Mouse (Mus musculus): ENCODE results near the gene Imp4. TPM values are rescaled to one million over a fixed set of nuclear protein-coding genes. Genes with fewer than 3 reads are reported as not detected.
"Not testable (repeated sequence)": the region's sequence is repeated elsewhere in the genome, so short reads cannot be mapped to it uniquely, and the experiment has no call there.

Gene Imp4
- polyA plus RNA-seq, 1 experiment from 2014 or later, result 66.7 TPM

GRCm38 (mm10) chr1:34435371-34436120 lies 4.1 kb upstream of the Imp4 start:
- Histone ChIP-seq H3K27me3 (no peaks in the 10 kb centered on the region), H3K4me2 (peak overlapping the region; percentile 72), H3K36me3 (ENCODE audit: poor library complexity, severe bottlenecking) (peaks cover 21% of the 10 kb centered on the region), H3K9ac (peak overlapping the region; percentile 72), H3K4me3 (peak overlapping the region; percentile 63), H3K9me3 (replicated peaks) (peaks cover 17% of the 10 kb centered on the region), H3K4me1 (peaks cover 30% of the 10 kb centered on the region), H3K27ac (peak overlapping the region; percentile 87)
- ATAC-seq, result no peak
- 34% methylated on average over 8 of the region's 8 CpGs for WGBS

GRCm38 (mm10) chr1:34436374-34436773 lies 3.3 kb upstream of the Imp4 start:
- peaks cover 37% of the 10 kb centered on the region for H3K4me1 ChIP-seq
- WGBS, result 82% methylated on average over 3 of the region's 3 CpGs
- no peak overlapping the region for H3K27ac ChIP-seq
- H3K27me3 ChIP-seq, result no peaks in the 10 kb centered on the region
- no peak overlapping the region for H3K9ac ChIP-seq
- H3K9me3 ChIP-seq (replicated peaks), result peaks cover 9% of the 10 kb centered on the region
- no peak overlapping the region for H3K4me2 ChIP-seq
- H3K4me3 ChIP-seq, result no peak overlapping the region
- H3K36me3 ChIP-seq (ENCODE audit: poor library complexity, severe bottlenecking), result peaks cover 13% of the 10 kb centered on the region
- ATAC-seq, result no peak

- Histone ChIP-seq H3K4me1 (peaks cover 38% of the 10 kb centered on the region), H3K36me3 (ENCODE audit: poor library complexity, severe bottlenecking) (peaks cover 16% of the 10 kb centered on the region)
- not testable (repeated sequence) for H3K27me3 ChIP-seq; H3K9me3 ChIP-seq (replicated peaks); H3K4me2 ChIP-seq; H3K9ac ChIP-seq; ATAC-seq; H3K4me3 ChIP-seq; H3K27ac ChIP-seq
- WGBS, result 99% methylated on average over 8 of the region's 8 CpGs
Measured at GRCm38 (mm10) chr1:34437366-34437765, 2.3 kb upstream of the Imp4 start.

GRCm38 (mm10) chr1:34438381-34439051 lies 1.1 kb upstream of the Imp4 start:
- H3K9me3 ChIP-seq (replicated peaks), result no peaks in the 10 kb centered on the region
- H3K4me3 ChIP-seq, result peak overlapping the region; percentile 63
- H3K9ac ChIP-seq, result peak overlapping the region; percentile 65
- H3K4me2 ChIP-seq, result peak overlapping the region; percentile 72
- 41% methylated on average over 17 of the region's 20 CpGs for WGBS
- H3K4me1 ChIP-seq, result peaks cover 32% of the 10 kb centered on the region
- peaks cover 25% of the 10 kb centered on the region for H3K36me3 ChIP-seq (ENCODE audit: poor library complexity, severe bottlenecking)
- H3K27me3 ChIP-seq, result no peaks in the 10 kb centered on the region
- no peak for ATAC-seq
- no peak overlapping the region for H3K27ac ChIP-seq

GRCm38 (mm10) chr1:34439961-34440630 lies 445 bp downstream of the Imp4 start:
- Histone ChIP-seq H3K36me3 (ENCODE audit: poor library complexity, severe bottlenecking) (peaks cover 41% of the 10 kb centered on the region), H3K9ac (peak overlapping the region; percentile 69), H3K4me1 (peaks cover 24% of the 10 kb centered on the region), H3K27ac (peak overlapping the region; percentile 61; the same call in 1 of the 2 replicates), H3K4me2 (peak overlapping the region; percentile 76), H3K9me3 (replicated peaks) (no peaks in the 10 kb centered on the region), H3K27me3 (no peaks in the 10 kb centered on the region), H3K4me3 (peak overlapping the region; percentile 63)
- WGBS, result 10% methylated on average over 31 of the region's 31 CpGs
- peak; percentile 50 for ATAC-seq

GRCm38 (mm10) chr1:34443124-34443523 lies 3.5 kb downstream of the Imp4 start:
- Histone ChIP-seq H3K27me3 (no peaks in the 10 kb centered on the region), H3K36me3 (ENCODE audit: poor library complexity, severe bottlenecking) (peaks cover 56% of the 10 kb centered on the region), H3K4me2 (no peak overlapping the region), H3K4me3 (no peak overlapping the region), H3K27ac (no peak overlapping the region), H3K9me3 (replicated peaks) (no peaks in the 10 kb centered on the region), H3K9ac (no peak overlapping the region), H3K4me1 (peaks cover 21% of the 10 kb centered on the region)
- ATAC-seq, result no peak
- WGBS, result 93% methylated on average over 6 of the region's 6 CpGs

GRCm38 (mm10) chr1:34458431-34458830 lies 18.8 kb downstream of the Imp4 start:
- no peak overlapping the region for H3K4me2 ChIP-seq
- no peak for ATAC-seq
- H3K9me3 ChIP-seq (replicated peaks), result no peaks in the 10 kb centered on the region
- peaks cover 4% of the 10 kb centered on the region for H3K4me1 ChIP-seq
- H3K27me3 ChIP-seq, result peaks cover 46% of the 10 kb centered on the region
- no peak overlapping the region for H3K9ac ChIP-seq
- H3K27ac ChIP-seq, result no peak overlapping the region
- H3K36me3 ChIP-seq (ENCODE audit: poor library complexity, severe bottlenecking), result no peaks in the 10 kb centered on the region
- 26% methylated on average over 8 of the region's 8 CpGs for WGBS
- H3K4me3 ChIP-seq, result no peak overlapping the region

- no peak within 1 kb of the TSS for H3K27ac ChIP-seq
- H3K9ac ChIP-seq, result peak within 1 kb of the TSS; percentile 66
- peaks cover 4% of the 10 kb centered on the region for H3K4me1 ChIP-seq
- under 1% methylated on average over 47 of the region's 48 CpGs for WGBS
- peaks cover 46% of the 10 kb centered on the region for H3K27me3 ChIP-seq
- no peaks in the 10 kb centered on the region for H3K36me3 ChIP-seq (ENCODE audit: poor library complexity, severe bottlenecking)
- H3K4me3 ChIP-seq, result peak within 1 kb of the TSS; percentile 59
- no peaks in the 10 kb centered on the region for H3K9me3 ChIP-seq (replicated peaks)
- ATAC-seq, result peak; percentile 96
- peak within 1 kb of the TSS; percentile 93 for H3K4me2 ChIP-seq
Measured at GRCm38 (mm10) chr1:34459284-34460060, 19.8 kb downstream of the Imp4 start, which contains the start of gene Ptpn18. Gene Ptpn18 (plus strand): TSS chr1:34459762.

- peak overlapping the region; percentile 93 for H3K4me2 ChIP-seq
- H3K9me3 ChIP-seq (replicated peaks), result no peaks in the 10 kb centered on the region
- WGBS, result 1% methylated on average over 15 of the region's 15 CpGs
- H3K27ac ChIP-seq, result no peak overlapping the region
- H3K36me3 ChIP-seq (ENCODE audit: poor library complexity, severe bottlenecking), result no peaks in the 10 kb centered on the region
- peak overlapping the region; percentile 59 for H3K4me3 ChIP-seq
- H3K4me1 ChIP-seq, result peaks cover 4% of the 10 kb centered on the region
- H3K9ac ChIP-seq, result peak overlapping the region; percentile 66
- no peak; the same call in 1 of the 2 replicates for ATAC-seq
- H3K27me3 ChIP-seq, result peaks cover 46% of the 10 kb centered on the region
Measured at GRCm38 (mm10) chr1:34460061-34460441, 20.4 kb downstream of the Imp4 start.

GRCm38 (mm10) chr1:34462766-34463165 lies 23.1 kb downstream of the Imp4 start:
- no peaks in the 10 kb centered on the region for H3K9me3 ChIP-seq (replicated peaks)
- no peak overlapping the region for H3K27ac ChIP-seq
- H3K9ac ChIP-seq, result no peak overlapping the region
- no peak overlapping the region for H3K4me3 ChIP-seq
- 14% methylated on average over 7 of the region's 7 CpGs for WGBS
- ATAC-seq, result no peak
- H3K27me3 ChIP-seq, result peaks cover 37% of the 10 kb centered on the region
- H3K36me3 ChIP-seq (ENCODE audit: poor library complexity, severe bottlenecking), result no peaks in the 10 kb centered on the region
- H3K4me1 ChIP-seq, result peaks cover 4% of the 10 kb centered on the region
- no peak overlapping the region for H3K4me2 ChIP-seq

- H3K4me2 ChIP-seq, result no peak overlapping the region
- no peak overlapping the region for H3K4me3 ChIP-seq
- no peaks in the 10 kb centered on the region for H3K36me3 ChIP-seq (ENCODE audit: poor library complexity, severe bottlenecking)
- H3K27me3 ChIP-seq, result peaks cover 21% of the 10 kb centered on the region
- ATAC-seq, result no peak
- 91% methylated on average over 8 of the region's 8 CpGs for WGBS
- H3K9me3 ChIP-seq (replicated peaks), result no peaks in the 10 kb centered on the region
- H3K9ac ChIP-seq, result no peak overlapping the region
- H3K4me1 ChIP-seq, result peaks cover 4% of the 10 kb centered on the region
- H3K27ac ChIP-seq, result no peak overlapping the region
Measured at GRCm38 (mm10) chr1:34464310-34464817, 24.7 kb downstream of the Imp4 start.
